Mouse (Mus musculus) limb, embryonic 12.5 days (tissue): ENCODE results near the gene Apoa5. TPM values are rescaled to one million over a fixed set of nuclear protein-coding genes. Genes with fewer than 3 reads are reported as not detected.

Experiments
- ATAC-seq: fragments of 200-750 bp; cut with Nextera tagmentation; 2 replicates; pipeline ENCODE4 v1.8.0; 2017; ENCODE audit warnings: low read depth, moderate TSS enrichment; ENCODE audit not compliant: insufficient number of reproducible peaks, insufficient read depth, low FRiP score, low TSS enrichment
- H3K27ac ChIP-seq: fragments of 300-500 bp; sonication (generic); 2 replicates; pipeline ENCODE4 v1.5.1; 2016; ENCODE audit warnings: mild to moderate bottlenecking, moderate library complexity
- H3K27me3 ChIP-seq: fragments of 300-500 bp; sonication (generic); 2 replicates; pipeline ENCODE4 v1.6.1; 2016; ENCODE audit warnings: mild to moderate bottlenecking, moderate library complexity
- H3K36me3 ChIP-seq: fragments of 300-500 bp; sonication (generic); 2 replicates; pipeline ENCODE4 v1.6.1; 2016; ENCODE audit warnings: mild to moderate bottlenecking, moderate library complexity
- H3K4me1 ChIP-seq: fragments of 300-500 bp; sonication (generic); replicated peaks from 2 replicates; pipeline ENCODE4 v1.6.1; 2016
- H3K4me2 ChIP-seq: fragments of 300-500 bp; sonication (generic); 2 replicates; pipeline ENCODE4 v1.6.1; 2016; ENCODE audit warnings: mild to moderate bottlenecking, moderate library complexity
- H3K4me3 ChIP-seq: fragments of 300-500 bp; sonication (generic); replicated peaks from 2 replicates; pipeline ENCODE4 v1.5.1; 2016; ENCODE audit warnings: mild to moderate bottlenecking
- H3K9ac ChIP-seq: fragments of 300-500 bp; sonication (generic); replicated peaks from 2 replicates; pipeline ENCODE4 v1.6.1; 2016; ENCODE audit warnings: mild to moderate bottlenecking, moderate library complexity
- H3K9me3 ChIP-seq: fragments of 300-500 bp; sonication (generic); 2 replicates; pipeline ENCODE4 v1.6.1; 2016; ENCODE audit warnings: mild to moderate bottlenecking, moderate library complexity
- WGBS: fragments of 180-500 bp; shearing (Covaris S2); methylation state at CpG from one replicate; pipeline ENCODE4 v1.1.7; 2016; 5-methylcytosine and 5-hydroxymethylcytosine counted together
- polyA plus RNA-seq: library from polyadenylated mRNA; unstranded; fragments of >200 nt; fragmentation: Nextera tagmentation; extraction: Ambion mirVana; gene quantifications from 2 replicates; pipeline ENCODE4 v1.2.1, GENCODE M21; 2016

Gene Apoa5
- polyA plus RNA-seq, 1 experiment from 2014 or later, result 0.09 TPM

DNA sequence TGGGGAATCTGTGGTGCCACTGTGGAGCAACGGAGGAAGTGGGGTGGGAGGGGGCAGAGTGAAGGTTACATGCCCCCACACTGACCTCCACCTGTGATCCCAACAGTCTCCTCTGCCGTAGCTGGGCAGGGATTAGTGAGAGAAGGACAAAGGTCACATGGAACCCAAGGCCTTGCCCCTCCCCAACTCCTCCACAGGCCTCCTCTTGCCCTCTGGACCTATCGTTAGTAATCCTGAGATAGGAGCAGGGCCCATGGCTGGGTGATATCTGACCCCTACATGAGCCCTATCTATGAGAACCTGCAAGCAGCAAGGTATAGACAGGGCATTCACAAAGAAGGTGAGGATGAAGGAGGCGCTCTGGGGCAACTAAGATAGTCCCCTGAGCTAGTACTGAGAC is 32.8 kb upstream of the Apoa5 start:
- no peak for ATAC-seq
- H3K36me3 ChIP-seq, result no peaks in the 10 kb centered on the region
- 53% methylated on average over 4 of the region's 4 CpGs for WGBS
- no peak overlapping the region for H3K4me3 ChIP-seq
- peaks cover 5% of the 10 kb centered on the region; the same call in 1 of the 2 replicates for H3K27me3 ChIP-seq
- no peaks in the 10 kb centered on the region for H3K9me3 ChIP-seq
- peaks cover 2% of the 10 kb centered on the region for H3K4me1 ChIP-seq
- no peak overlapping the region for H3K27ac ChIP-seq
- H3K9ac ChIP-seq, result no peak overlapping the region
- no peak overlapping the region for H3K4me2 ChIP-seq

DNA sequence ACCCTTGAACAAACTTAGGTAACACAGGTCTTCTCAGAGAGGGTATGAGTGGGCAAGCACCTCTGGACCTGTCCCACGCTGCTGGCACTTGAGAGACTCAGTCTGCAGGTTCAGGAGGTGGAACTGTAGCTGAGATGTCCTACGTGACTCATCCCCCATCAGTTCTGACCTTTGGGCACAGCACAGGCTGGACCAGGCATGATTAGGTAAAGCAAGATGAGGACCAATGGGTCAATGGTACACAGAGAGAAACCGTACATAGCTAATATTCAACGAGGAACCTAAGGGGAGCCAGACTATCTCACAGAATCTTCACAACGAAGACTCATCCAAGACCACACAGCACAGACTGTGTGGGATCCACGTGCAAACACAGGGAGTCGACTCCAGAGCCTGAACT is 29.6 kb upstream of the Apoa5 start:
- no peak for ATAC-seq
- Histone ChIP-seq H3K9ac (no peak overlapping the region), H3K9me3 (no peaks in the 10 kb centered on the region), H3K36me3 (no peaks in the 10 kb centered on the region), H3K4me2 (no peak overlapping the region), H3K4me1 (peaks cover 4% of the 10 kb centered on the region; the same call in 1 of the 2 replicates), H3K27me3 (no peaks in the 10 kb centered on the region; the same call in 1 of the 2 replicates), H3K27ac (no peak overlapping the region), H3K4me3 (no peak overlapping the region)
- whole genome bisulfite sequencing, result 86% methylated on average over 7 of the region's 7 CpGs

GRCm38 (mm10) chr9:46240526-46241153 is 27.8 kb upstream of the Apoa5 start, which contains the start of gene Apoa4:
TSS of gene Apoa4 (plus strand) at chr9:46240696.
- H3K9me3 ChIP-seq, result no peaks in the 10 kb centered on the region
- no peaks in the 10 kb centered on the region for H3K36me3 ChIP-seq
- ATAC-seq, result no peak
- H3K4me2 ChIP-seq, result no peak within 1 kb of the TSS
- WGBS, result 65% methylated on average over 7 of the region's 7 CpGs
- H3K9ac ChIP-seq, result no peak within 1 kb of the TSS
- peaks cover 4% of the 10 kb centered on the region; the same call in 1 of the 2 replicates for H3K4me1 ChIP-seq
- H3K27ac ChIP-seq, result no peak within 1 kb of the TSS
- no peak within 1 kb of the TSS for H3K4me3 ChIP-seq
- H3K27me3 ChIP-seq, result no peaks in the 10 kb centered on the region

- no peak for ATAC-seq
Observed at GRCm38 (mm10) chr9:46241818-46242217, 26.6 kb upstream of the Apoa5 start.

DNA sequence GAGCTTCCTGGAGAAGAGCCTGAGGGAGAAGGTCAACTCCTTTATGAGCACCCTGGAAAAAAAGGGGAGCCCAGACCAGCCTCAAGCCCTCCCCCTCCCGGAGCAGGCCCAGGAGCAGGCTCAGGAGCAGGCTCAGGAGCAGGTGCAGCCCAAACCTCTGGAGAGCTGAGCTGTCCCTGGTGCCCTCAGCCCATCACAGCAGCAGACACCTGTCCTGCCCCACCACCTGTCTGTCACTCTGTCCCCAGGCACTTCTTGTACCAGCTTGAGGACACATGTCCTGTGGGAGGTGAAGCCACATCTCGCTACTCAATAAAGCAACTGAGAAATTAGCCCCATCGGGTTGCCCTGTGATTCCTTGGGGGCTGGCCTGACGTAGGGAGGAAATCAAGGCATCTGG is 25.3 kb upstream of the Apoa5 start:
- no peak overlapping the region for H3K27ac ChIP-seq
- H3K9ac ChIP-seq, result no peak overlapping the region
- H3K36me3 ChIP-seq, result no peaks in the 10 kb centered on the region
- 67% methylated on average over 4 of the region's 4 CpGs for WGBS
- H3K4me3 ChIP-seq, result no peak overlapping the region
- no peaks in the 10 kb centered on the region for H3K9me3 ChIP-seq
- H3K4me1 ChIP-seq, result peaks cover 4% of the 10 kb centered on the region; the same call in 1 of the 2 replicates
- no peak for ATAC-seq
- no peak overlapping the region; the same call in 1 of the 2 replicates for H3K4me2 ChIP-seq
- H3K27me3 ChIP-seq, result peaks cover 4% of the 10 kb centered on the region; the same call in 1 of the 2 replicates

More at GRCm38 (mm10) chr9:46241818-46242217, 26.6 kb upstream of the Apoa5 start:
- no peak overlapping the region for H3K4me2 ChIP-seq
- no peak overlapping the region for H3K4me3 ChIP-seq
- no peaks in the 10 kb centered on the region for H3K36me3 ChIP-seq
- H3K4me1 ChIP-seq, result peaks cover 4% of the 10 kb centered on the region; the same call in 1 of the 2 replicates
- H3K27ac ChIP-seq, result no peak overlapping the region
- WGBS, result 83% methylated on average over 2 of the region's 2 CpGs
- H3K27me3 ChIP-seq, result no peaks in the 10 kb centered on the region
- no peaks in the 10 kb centered on the region for H3K9me3 ChIP-seq
- H3K9ac ChIP-seq, result no peak overlapping the region

DNA sequence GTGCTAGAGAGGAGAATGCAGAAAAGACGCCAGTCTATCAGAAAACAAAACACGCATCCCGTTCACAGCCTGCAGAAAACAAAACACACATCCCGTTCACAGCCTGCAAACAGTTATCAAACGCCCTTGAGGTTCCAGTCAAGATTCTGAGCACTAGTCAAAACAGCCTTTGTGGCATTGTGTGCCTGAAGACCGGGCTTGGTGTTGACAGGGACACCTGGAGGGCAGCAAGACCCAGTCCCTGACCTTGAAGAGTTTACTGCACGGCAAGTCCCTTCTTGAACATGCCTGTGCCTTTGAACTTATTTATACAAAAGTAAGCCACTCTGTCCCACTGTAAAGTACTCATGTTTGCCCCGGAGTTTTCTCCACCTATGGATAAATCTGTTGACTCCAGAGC is 24.8 kb upstream of the Apoa5 start:
- no peak overlapping the region for H3K9ac ChIP-seq
- H3K4me2 ChIP-seq, result no peak overlapping the region; the same call in 1 of the 2 replicates
- 61% methylated on average over 8 of the region's 8 CpGs for WGBS
- no peak overlapping the region for H3K4me3 ChIP-seq
- H3K36me3 ChIP-seq, result no peaks in the 10 kb centered on the region
- ATAC-seq, result no peak
- peaks cover 4% of the 10 kb centered on the region; the same call in 1 of the 2 replicates for H3K4me1 ChIP-seq
- no peak overlapping the region for H3K27ac ChIP-seq
- peaks cover 8% of the 10 kb centered on the region; the same call in 1 of the 2 replicates for H3K27me3 ChIP-seq
- H3K9me3 ChIP-seq, result no peaks in the 10 kb centered on the region

- ATAC-seq, result no peak; the same call in 1 of the 2 replicates
- Histone ChIP-seq H3K27ac (no peak overlapping the region), H3K27me3 (peaks cover 8% of the 10 kb centered on the region; the same call in 1 of the 2 replicates), H3K4me1 (peaks cover 4% of the 10 kb centered on the region; the same call in 1 of the 2 replicates), H3K9me3 (no peaks in the 10 kb centered on the region), H3K9ac (no peak overlapping the region), H3K36me3 (no peaks in the 10 kb centered on the region), H3K4me2 (peak overlapping the region; percentile 30), H3K4me3 (no peak overlapping the region)
- 23% methylated on average over 11 of the region's 11 CpGs for WGBS
Observed at GRCm38 (mm10) chr9:46246752-46247324, 21.6 kb upstream of the Apoa5 start.

DNA sequence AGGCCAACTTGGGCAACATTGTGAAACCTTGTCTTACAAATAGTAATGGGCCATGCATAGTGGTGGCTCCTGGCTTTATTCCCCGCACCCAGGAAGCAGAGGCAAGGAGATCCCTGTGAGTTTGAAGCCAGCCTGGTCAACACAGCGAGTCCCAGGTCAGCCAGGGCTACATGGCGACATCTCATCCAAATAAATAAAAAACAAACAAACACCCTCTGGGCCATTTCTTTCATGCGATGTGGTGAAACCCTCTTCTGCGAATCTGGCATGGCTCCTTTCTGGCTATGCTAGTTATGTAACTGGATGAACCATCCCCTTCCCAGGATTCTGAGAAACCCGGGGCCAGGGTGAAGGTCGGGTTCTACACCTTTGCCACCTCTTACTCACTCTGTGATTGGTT is 12.3 kb upstream of the Apoa5 start:
- no peak overlapping the region for H3K27ac ChIP-seq
- H3K36me3 ChIP-seq, result no peaks in the 10 kb centered on the region
- H3K9ac ChIP-seq, result no peak overlapping the region
- WGBS, result 83% methylated on average over 7 of the region's 7 CpGs
- no peaks in the 10 kb centered on the region for H3K4me1 ChIP-seq
- H3K9me3 ChIP-seq, result no peaks in the 10 kb centered on the region
- ATAC-seq, result no peak
- H3K27me3 ChIP-seq, result peaks cover 2% of the 10 kb centered on the region; the same call in 1 of the 2 replicates
- no peak overlapping the region for H3K4me2 ChIP-seq
- no peak overlapping the region for H3K4me3 ChIP-seq

- no peaks in the 10 kb centered on the region for H3K4me1 ChIP-seq
- no peaks in the 10 kb centered on the region for H3K9me3 ChIP-seq
- H3K4me2 ChIP-seq, result no peak overlapping the region
- H3K4me3 ChIP-seq, result no peak overlapping the region
- H3K27me3 ChIP-seq, result peaks cover 2% of the 10 kb centered on the region; the same call in 1 of the 2 replicates
- no peaks in the 10 kb centered on the region for H3K36me3 ChIP-seq
- no peak for ATAC-seq
- no peak overlapping the region for H3K27ac ChIP-seq
- no peak overlapping the region for H3K9ac ChIP-seq
- whole genome bisulfite sequencing, result 92% methylated on average over 10 of the region's 10 CpGs
Observed at GRCm38 (mm10) chr9:46256658-46257385, 11.6 kb upstream of the Apoa5 start.

GRCm38 (mm10) chr9:46257546-46257945 is 10.9 kb upstream of the Apoa5 start:
- H3K4me2 ChIP-seq, result no peak overlapping the region
- no peak overlapping the region for H3K4me3 ChIP-seq
- no peak overlapping the region for H3K9ac ChIP-seq
- 84% methylated on average over 3 of the region's 3 CpGs for WGBS
- no peaks in the 10 kb centered on the region for H3K36me3 ChIP-seq
- H3K4me1 ChIP-seq, result no peaks in the 10 kb centered on the region
- no peak for ATAC-seq
- peaks cover 2% of the 10 kb centered on the region; the same call in 1 of the 2 replicates for H3K27me3 ChIP-seq
- no peaks in the 10 kb centered on the region for H3K9me3 ChIP-seq
- no peak overlapping the region for H3K27ac ChIP-seq

GRCm38 (mm10) chr9:46259111-46259510 is 9.3 kb upstream of the Apoa5 start:
- no peak overlapping the region for H3K9ac ChIP-seq
- no peaks in the 10 kb centered on the region for H3K36me3 ChIP-seq
- peaks cover 2% of the 10 kb centered on the region; the same call in 1 of the 2 replicates for H3K27me3 ChIP-seq
- 84% methylated on average over 6 of the region's 6 CpGs for WGBS
- H3K4me2 ChIP-seq, result no peak overlapping the region
- ATAC-seq, result no peak
- H3K27ac ChIP-seq, result no peak overlapping the region
- H3K4me1 ChIP-seq, result no peaks in the 10 kb centered on the region
- H3K4me3 ChIP-seq, result no peak overlapping the region
- no peaks in the 10 kb centered on the region for H3K9me3 ChIP-seq
